Mouse (Mus musculus): ENCODE data around the gene A2ml1.

GRCm38 (mm10) chr6:128523360-128523759, 58.0 kb downstream of the A2ml1 start:
- TF ChIP-seq POLR2A (IDR thresholded peaks at IDR 0.05; ENCODE audit: low read depth, low read length) (no peak), CTCF (conservative IDR thresholded peaks at IDR 0.05; ENCODE audit: insufficient read depth, insufficient read length, low read depth, low read length) (no peak)
